Mouse (Mus musculus) CH12.LX (cell line): Measurements from ENCODE around the gene Xylt1.

Source experiments
- CTCF ChIP-seq, 2 experiments: IDR thresholded peaks in 1 of 2; conservative IDR thresholded peaks in 1 of 2; 2 replicates each; pipeline ENCODE4 v1.5.1; 2011 to 2012; ENCODE audit warnings: low read depth in 2 of 2, low read length in 2 of 2, improper control_type of control experiment in 1 of 2, inconsistent platforms in 1 of 2, mild to moderate bottlenecking in 1 of 2, moderate library complexity in 1 of 2
- EP300 ChIP-seq: IDR thresholded peaks from 2 replicates; pipeline ENCODE4 v1.6.1; 2011; ENCODE audit warnings: low read length, improper control_type of control experiment
- HCFC1 ChIP-seq: IDR thresholded peaks from 2 replicates; pipeline ENCODE4 v1.6.1; 2012; ENCODE audit warnings: low read depth, mild to moderate bottlenecking, inconsistent platforms, low read length, improper control_type of control experiment
- IRF4 ChIP-seq: IDR thresholded peaks from 2 replicates; pipeline ENCODE4 v1.6.1; 2014; ENCODE audit warnings: low read depth, mild to moderate bottlenecking, inconsistent platforms, low read length, improper control_type of control experiment
- JUN ChIP-seq: IDR thresholded peaks from 2 replicates; pipeline ENCODE4 v1.6.1; 2011; ENCODE audit warnings: low read depth, mild to moderate bottlenecking, low read length, improper control_type of control experiment, moderate library complexity; ENCODE audit not compliant: insufficient read depth
- KAT2A ChIP-seq: IDR thresholded peaks from 2 replicates; pipeline ENCODE4 v1.6.1; 2012; ENCODE audit warnings: low read length, improper control_type of control experiment, inconsistent platforms; ENCODE audit not compliant: insufficient replicate concordance
- MAX ChIP-seq: IDR thresholded peaks from 2 replicates; pipeline ENCODE4 v1.6.1; 2011; ENCODE audit warnings: low read length, improper control_type of control experiment
- MEF2A ChIP-seq: IDR thresholded peaks from 2 replicates; pipeline ENCODE4 v1.6.1; 2014; ENCODE audit warnings: low read depth, mild to moderate bottlenecking, inconsistent platforms, low read length, improper control_type of control experiment, borderline replicate concordance
- POLR2A ChIP-seq: IDR thresholded peaks from 2 replicates; pipeline ENCODE4 v1.6.1; 2011; ENCODE audit warnings: low read depth, mild to moderate bottlenecking, improper control_type of control experiment, low read length
- SMC3 ChIP-seq: IDR thresholded peaks from 2 replicates; pipeline ENCODE4 v1.6.1; 2011; ENCODE audit warnings: low read depth, low read length, improper control_type of control experiment
- TBP ChIP-seq: conservative IDR thresholded peaks from 2 replicates; pipeline ENCODE4 v1.6.1; 2011; ENCODE audit warnings: low read depth, low read length, improper control_type of control experiment
- TCF12 ChIP-seq: IDR thresholded peaks from 2 replicates; pipeline ENCODE4 v1.6.1; 2014; ENCODE audit warnings: low read depth, mild to moderate bottlenecking, inconsistent platforms, low read length, improper control_type of control experiment
- ZKSCAN1 ChIP-seq: IDR thresholded peaks from 2 replicates; pipeline ENCODE4 v1.6.1; 2012; ENCODE audit warnings: low read depth, inconsistent platforms, low read length, improper control_type of control experiment, borderline replicate concordance

DNA sequence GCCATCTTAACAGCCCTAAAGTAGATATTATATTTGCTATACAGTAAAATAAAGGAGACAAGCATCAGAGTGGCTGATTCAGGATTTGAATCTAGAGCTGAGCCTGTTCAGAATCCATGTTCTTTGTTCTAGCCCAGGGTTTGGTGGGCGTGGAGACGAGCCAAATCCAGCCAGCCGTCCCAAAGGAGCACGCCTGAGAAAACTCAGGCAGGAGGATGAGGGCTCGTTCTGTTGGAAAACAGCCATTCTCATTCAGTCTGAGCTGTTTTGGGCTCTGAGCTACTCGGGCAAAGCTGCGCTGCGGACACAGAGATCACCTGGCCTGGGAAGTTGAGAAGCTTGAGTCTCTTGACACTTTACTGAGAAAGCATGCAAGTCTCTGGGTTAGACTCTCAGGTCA lies 115.0 kb downstream of the Xylt1 start:
- no peak for TF ChIP-seq CTCF (conservative IDR thresholded peaks at IDR 0.05 in 1 of 2, IDR thresholded peaks at IDR 0.05 in 1 of 2; ENCODE audit: low read depth in 2 of 2, low read length in 2 of 2)
- no peak for TF ChIP-seq ZKSCAN1
- TF ChIP-seq IRF4 = no peak
- no peak for TF ChIP-seq JUN
- no peak for TF ChIP-seq HCFC1
- no peak for TF ChIP-seq KAT2A
- TF ChIP-seq EP300 = no peak
- no peak for TF ChIP-seq TCF12
- no peak for TF ChIP-seq POLR2A
- no peak for TF ChIP-seq MAX
- TF ChIP-seq MEF2A = no peak
- no peak for TF ChIP-seq TBP
- TF ChIP-seq SMC3 = no peak
